Mouse (Mus musculus) liver, postnatal 0 days (tissue): Measurements from ENCODE around the gene Prf1. TPM values are rescaled to one million over a fixed set of nuclear protein-coding genes. Genes with fewer than 3 reads are reported as not detected.
A peak's percentile ranks its signal among the peaks of the same experiment; 100 is the strongest.

Source experiments
- ATAC-seq: fragments of 200-750 bp; cut with Nextera tagmentation; 2 replicates; pipeline ENCODE4 v1.8.0; 2017; ENCODE audit warnings: mild to moderate bottlenecking, moderate library complexity
- DNase-seq: peaks from one replicate; pipeline ENCODE4 v3.0.0-alpha.2; 2016
- H3K27ac ChIP-seq: fragments of 300-500 bp; sonication (generic); 2 replicates; pipeline ENCODE4 v1.5.1; 2014; ENCODE audit warnings: antibody characterized with exemption, moderate library complexity, mild to moderate bottlenecking, low read depth
- H3K27me3 ChIP-seq: fragments of 300-500 bp; sonication (generic); 2 replicates; pipeline ENCODE4 v1.6.1; 2014; ENCODE audit warnings: low read length, control low read depth, mixed read lengths; ENCODE audit not compliant: insufficient read depth
- H3K36me3 ChIP-seq: fragments of 300-500 bp; sonication (generic); replicated peaks from 2 replicates; pipeline ENCODE4 v1.6.1; 2014; ENCODE audit warnings: mild to moderate bottlenecking, control low read depth, low read length, moderate library complexity, mixed read lengths; ENCODE audit not compliant: insufficient read depth
- H3K4me1 ChIP-seq: fragments of 300-500 bp; sonication (generic); 2 replicates; pipeline ENCODE4 v1.6.1; 2014; ENCODE audit warnings: antibody characterized with exemption, mild to moderate bottlenecking, control low read depth; ENCODE audit not compliant: insufficient read depth
- H3K4me2 ChIP-seq: fragments of 300-500 bp; sonication (generic); 2 replicates; pipeline ENCODE4 v1.6.1; 2014; ENCODE audit warnings: low read depth, mild to moderate bottlenecking, low read length, moderate library complexity, mixed read lengths
- H3K4me3 ChIP-seq: fragments of 300-500 bp; sonication (generic); 2 replicates; pipeline ENCODE4 v1.5.1; 2014; ENCODE audit warnings: low read depth, low read length
- H3K9ac ChIP-seq: fragments of 300-500 bp; sonication (generic); replicated peaks from 2 replicates; pipeline ENCODE4 v1.6.1; 2014; ENCODE audit warnings: mild to moderate bottlenecking, moderate library complexity
- H3K9me3 ChIP-seq: fragments of 300-500 bp; sonication (generic); 2 replicates; pipeline ENCODE4 v1.6.1; 2016; ENCODE audit warnings: mild to moderate bottlenecking, control low read depth, low read length, mixed read lengths
- CTCF ChIP-seq: sonication (generic); IDR thresholded peaks from 2 replicates; pipeline ENCODE4 v1.5.1; 2016; ENCODE audit warnings: antibody characterized with exemption, low read depth
- EP300 ChIP-seq: IDR thresholded peaks from 2 replicates; pipeline ENCODE4 v1.6.1; 2016; ENCODE audit warnings: antibody characterized with exemption, low read depth, mild to moderate bottlenecking
- WGBS: fragments of 180-500 bp; shearing (Covaris S2); extraction: QIAGEN DNeasy Blood & Tissue Kit; methylation state at CpG from one replicate; pipeline ENCODE4 v1.1.7; 2014; ENCODE audit not compliant: insufficient replicate concordance; 5-methylcytosine and 5-hydroxymethylcytosine counted together
- polyA plus RNA-seq: library from polyadenylated mRNA; unstranded; fragments of >200 nt; fragmentation: Nextera tagmentation; extraction: Ambion mirVana; gene quantifications from 2 replicates; pipeline ENCODE4 v1.2.1, GENCODE M21; 2015

Prf1 gene
- polyA plus RNA-seq, 1 experiment from 2014 or later, result 0.13 TPM

DNA sequence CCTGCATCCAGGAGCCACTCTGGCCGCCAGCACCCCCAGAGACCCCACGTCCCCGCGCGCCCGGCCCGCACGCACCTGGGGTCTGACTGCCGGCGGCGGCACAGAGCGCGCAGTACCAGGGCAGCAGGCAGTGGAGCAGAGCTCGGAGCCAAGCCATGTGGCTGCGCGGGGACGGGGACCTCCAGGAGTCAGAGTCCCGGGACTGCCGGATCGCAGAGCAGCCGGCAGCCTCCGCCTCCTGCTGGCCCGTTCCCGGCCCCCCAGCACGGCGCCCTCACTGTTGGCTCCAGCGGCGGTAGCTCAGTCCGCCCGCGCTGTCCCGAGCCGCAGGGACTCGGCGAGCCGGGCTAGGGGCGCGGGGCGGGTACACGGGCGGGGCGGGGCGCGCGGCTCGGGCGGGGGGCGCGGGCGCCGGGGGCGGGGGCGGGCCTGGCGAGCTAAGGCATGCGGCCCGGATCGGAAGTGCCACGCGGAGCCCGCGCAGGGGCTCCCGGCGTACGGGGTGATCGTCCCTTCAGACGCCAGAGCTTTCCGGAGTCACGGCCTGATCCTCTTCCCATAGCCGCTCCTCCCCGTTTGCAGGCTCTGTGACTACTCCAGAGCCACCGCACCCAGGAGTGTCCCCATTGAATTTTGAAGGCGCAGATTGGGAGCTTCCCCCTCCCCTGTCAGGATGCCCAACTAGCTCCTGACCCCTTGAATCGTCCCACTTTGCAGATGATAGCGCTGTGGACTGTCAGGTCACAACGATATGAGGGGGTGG lies 24.4 kb upstream of the Prf1 start, which contains the start of gene Adamts14:
Gene Adamts14, minus strand, starts transcription at position 358 of the 763 bp plus-strand sequence.
- H3K27ac ChIP-seq, result peak within 1 kb of the TSS; percentile 23; the same call in 1 of the 2 replicates
- peak; percentile 38; the same call in 1 of the 2 replicates for ATAC-seq

DNA sequence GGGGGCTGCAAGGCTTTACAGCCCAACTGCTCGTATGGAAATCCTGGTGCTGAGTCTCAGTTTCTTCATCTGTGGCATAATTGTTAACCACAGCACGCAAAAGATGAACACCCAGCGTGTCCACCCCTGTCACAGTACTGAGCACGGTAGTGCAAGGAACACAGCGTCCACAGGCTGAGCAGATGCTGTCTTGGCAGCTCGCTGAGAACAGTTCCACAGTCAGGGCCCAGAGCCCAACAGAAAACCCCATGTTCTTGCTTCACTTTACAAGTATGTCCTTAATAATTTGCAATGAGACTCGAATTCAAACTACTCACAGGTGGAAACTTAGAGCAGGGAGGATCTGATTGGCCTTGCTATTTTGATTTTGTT lies 23.8 kb upstream of the Prf1 start:
- peak overlapping the region; percentile 84 for H3K4me2 ChIP-seq
- TF ChIP-seq EP300, result no peak
- no peak for TF ChIP-seq CTCF
- H3K36me3 ChIP-seq, result no peaks in the 10 kb centered on the region
- peaks cover 11% of the 10 kb centered on the region; the same call in 1 of the 2 replicates for H3K27me3 ChIP-seq
- 45% methylated on average over 7 of the region's 7 CpGs for WGBS
- H3K27ac ChIP-seq, result 0 out of 2 replicates have a peak overlapping the region, but pooled peaks have one; percentile 23
- DNase-seq (no peak), ATAC-seq (no peak)
- peak overlapping the region; percentile 41; the same call in 1 of the 2 replicates for H3K4me3 ChIP-seq
- peaks cover 5% of the 10 kb centered on the region; the same call in 1 of the 2 replicates for H3K4me1 ChIP-seq
- H3K9me3 ChIP-seq, result no peaks in the 10 kb centered on the region
- H3K9ac ChIP-seq, result no peak overlapping the region; the same call in 1 of the 2 replicates

More for the DNA sequence above, 24.4 kb upstream of the Prf1 start, which contains the start of gene Adamts14:
- WGBS, result 4% methylated on average over 44 of the region's 75 CpGs
- peak within 1 kb of the TSS; percentile 41 for H3K4me3 ChIP-seq
- TF ChIP-seq CTCF (no peak), EP300 (no peak)
- H3K9ac ChIP-seq, result peak within 1 kb of the TSS; percentile 27
- DNase-seq, result peak; percentile 38
- H3K4me2 ChIP-seq, result peak within 1 kb of the TSS; percentile 84
- peaks cover 11% of the 10 kb centered on the region; the same call in 1 of the 2 replicates for H3K27me3 ChIP-seq
- H3K4me1 ChIP-seq, result peaks cover 3% of the 10 kb centered on the region; the same call in 1 of the 2 replicates
- H3K9me3 ChIP-seq, result no peaks in the 10 kb centered on the region
- H3K36me3 ChIP-seq, result no peaks in the 10 kb centered on the region

DNA sequence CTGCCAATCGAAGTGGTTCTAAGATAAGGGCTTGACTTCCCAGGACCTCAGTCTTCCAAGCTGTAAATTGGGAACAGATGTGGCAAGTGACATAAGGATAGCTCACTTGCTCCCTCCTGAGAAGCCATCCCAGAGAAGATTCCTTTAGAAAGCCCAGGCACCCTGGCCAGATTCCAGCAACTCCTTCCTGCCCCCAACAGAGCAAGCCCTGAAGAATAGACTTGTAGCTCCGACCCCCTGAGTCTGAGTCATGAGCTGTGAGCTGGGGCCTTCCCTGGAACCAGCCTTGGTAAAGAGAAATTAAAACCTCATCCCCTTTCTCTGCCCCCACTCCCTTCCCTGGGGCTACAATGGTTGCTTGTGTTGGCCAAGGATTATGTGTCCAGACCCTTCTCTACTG lies 23.1 kb upstream of the Prf1 start:
- Histone ChIP-seq H3K4me1 (peaks cover 5% of the 10 kb centered on the region; the same call in 1 of the 2 replicates), H3K9ac (no peak overlapping the region), H3K4me3 (no peak overlapping the region), H3K27me3 (peaks cover 11% of the 10 kb centered on the region; the same call in 1 of the 2 replicates), H3K4me2 (no peak overlapping the region), H3K27ac (no peak overlapping the region), H3K36me3 (no peaks in the 10 kb centered on the region), H3K9me3 (no peaks in the 10 kb centered on the region)
- TF ChIP-seq EP300 (no peak), CTCF (no peak)
- 49% methylated on average over 2 of the region's 2 CpGs for WGBS
- ATAC-seq (no peak), DNase-seq (no peak)

GRCm38 (mm10) chr10:61275669-61276110 lies 21.9 kb upstream of the Prf1 start:
- Histone ChIP-seq H3K9me3 (no peaks in the 10 kb centered on the region), H3K9ac (no peak overlapping the region), H3K27ac (no peak overlapping the region), H3K27me3 (peaks cover 11% of the 10 kb centered on the region; the same call in 1 of the 2 replicates), H3K36me3 (no peaks in the 10 kb centered on the region), H3K4me3 (no peak overlapping the region), H3K4me1 (peaks cover 5% of the 10 kb centered on the region; the same call in 1 of the 2 replicates), H3K4me2 (no peak overlapping the region)
- TF ChIP-seq EP300 (no peak), CTCF (peak; percentile 80)
- 0% methylated on average over 5 of the region's 5 CpGs for WGBS
- DNase-seq, result peak; percentile 54
- peak; percentile 56 for ATAC-seq

DNA sequence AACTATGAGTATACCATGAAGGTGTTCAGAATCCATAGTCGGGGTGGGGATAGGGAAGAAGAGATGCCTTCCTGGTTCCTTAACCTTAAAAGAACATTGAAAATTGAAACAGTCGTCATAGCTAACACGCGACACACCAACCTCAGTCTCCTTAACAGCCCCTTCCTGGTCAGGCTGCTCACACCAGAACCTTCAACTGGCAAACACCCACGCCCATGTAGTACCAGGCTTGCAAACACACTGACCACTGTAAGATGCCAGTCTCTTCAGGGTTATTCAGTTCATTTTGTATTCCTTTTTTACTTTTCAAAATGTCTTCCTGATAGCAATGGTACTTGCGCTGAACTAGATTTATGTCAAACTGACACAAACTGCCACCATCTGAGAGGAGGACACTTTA lies 20.6 kb upstream of the Prf1 start:
- H3K27ac ChIP-seq, result no peak overlapping the region
- H3K36me3 ChIP-seq, result no peaks in the 10 kb centered on the region
- no peak for ATAC-seq
- no peak overlapping the region for H3K9ac ChIP-seq
- no peak for DNase-seq
- WGBS, result 84% methylated on average over 6 of the region's 6 CpGs
- no peak for TF ChIP-seq CTCF
- no peak for TF ChIP-seq EP300
- no peak overlapping the region for H3K4me2 ChIP-seq
- peaks cover 11% of the 10 kb centered on the region; the same call in 1 of the 2 replicates for H3K27me3 ChIP-seq
- H3K9me3 ChIP-seq, result no peaks in the 10 kb centered on the region
- peaks cover 5% of the 10 kb centered on the region; the same call in 1 of the 2 replicates for H3K4me1 ChIP-seq
- H3K4me3 ChIP-seq, result no peak overlapping the region
